Mouse (Mus musculus) spleen, postnatal 36 days (tissue): ENCODE results near the gene Tshr.
"Not testable (repeated sequence)": the region's sequence is repeated elsewhere in the genome, so short reads cannot be mapped to it uniquely, and the experiment has no call there.

ENCODE experiments used
- DNase-seq, 2 experiments: peaks; one replicate each; pipeline ENCODE4 v3.0.0; 2022; ENCODE audit warnings: low spot score in 2 of 2, mixed read lengths in 1 of 2

The Tshr gene

GRCm38 (mm10) chr12:91384281-91385017 lies at the start of gene Tshr, which contains the start of gene Cep128:
TSS of gene Tshr (plus strand) at chr12:91384563.
TSS of gene Cep128 (minus strand) at chr12:91384409.
- DNase-seq = peak; percentile 94 to 95

DNA sequence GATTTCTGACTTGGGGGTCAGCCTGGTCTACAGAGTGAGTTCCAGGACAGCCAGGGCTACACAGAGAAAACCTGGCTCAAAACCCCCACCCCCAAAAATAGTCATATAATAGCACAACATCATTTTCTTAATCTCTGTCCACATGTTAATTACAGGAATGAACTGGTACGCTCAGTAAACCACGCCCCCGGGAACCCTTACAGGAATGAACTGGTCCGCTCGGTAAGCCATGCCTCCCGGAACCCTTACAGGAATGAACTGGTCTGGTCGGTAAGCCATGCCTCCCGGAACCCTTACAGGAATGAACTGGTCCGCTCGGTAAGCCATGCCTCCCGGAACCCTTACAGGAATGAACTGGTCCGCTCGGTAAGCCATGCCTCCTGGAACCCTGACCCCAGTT lies 45.7 kb upstream of the Tshr start:
- not testable (repeated sequence) for DNase-seq

DNA sequence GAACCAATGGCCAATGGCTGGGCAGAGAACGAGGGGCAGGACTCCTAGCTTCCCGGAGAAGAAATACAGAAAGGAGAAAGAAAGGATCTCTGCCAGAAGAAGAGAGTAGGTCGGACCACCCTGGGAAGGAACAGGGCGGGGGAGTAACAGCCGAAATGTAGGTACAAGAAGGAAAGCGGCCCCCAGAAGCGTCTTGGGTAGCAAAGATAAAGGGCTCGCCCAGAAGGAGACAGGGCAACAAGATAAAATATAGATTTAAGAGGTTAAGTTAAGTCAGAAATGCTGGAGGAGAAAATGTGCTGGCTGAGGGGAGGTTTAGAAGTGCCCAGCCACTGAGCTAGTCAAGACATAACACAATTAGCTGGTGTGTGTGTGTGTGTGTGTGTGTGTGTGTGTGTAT lies 30.6 kb upstream of the Tshr start:
- DNase-seq = no peak

DNA sequence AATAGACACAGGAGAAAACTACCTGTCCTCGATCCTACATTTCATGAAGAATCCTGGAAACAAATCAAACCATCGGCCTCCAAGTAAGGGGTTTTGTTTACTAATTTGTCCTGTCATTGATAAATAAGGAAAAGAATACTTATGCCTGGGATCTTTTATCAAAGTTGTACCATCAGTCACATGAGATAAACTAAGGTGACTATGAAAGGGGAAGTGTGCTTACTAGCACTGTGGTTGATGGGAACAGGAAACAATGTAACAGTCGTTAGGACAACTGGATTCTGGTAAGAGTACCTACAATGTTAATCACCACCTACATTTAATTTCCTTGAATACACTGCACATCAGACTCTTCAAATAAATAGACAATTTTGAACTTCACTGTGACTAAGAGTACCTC lies 15.2 kb upstream of the Tshr start:
- no peak for DNase-seq

- peak in 1 of 2 experiments; percentile 15 for DNase-seq
Observed at GRCm38 (mm10) chr12:91383516-91384264, 673 bp upstream of the Tshr start.

DNA sequence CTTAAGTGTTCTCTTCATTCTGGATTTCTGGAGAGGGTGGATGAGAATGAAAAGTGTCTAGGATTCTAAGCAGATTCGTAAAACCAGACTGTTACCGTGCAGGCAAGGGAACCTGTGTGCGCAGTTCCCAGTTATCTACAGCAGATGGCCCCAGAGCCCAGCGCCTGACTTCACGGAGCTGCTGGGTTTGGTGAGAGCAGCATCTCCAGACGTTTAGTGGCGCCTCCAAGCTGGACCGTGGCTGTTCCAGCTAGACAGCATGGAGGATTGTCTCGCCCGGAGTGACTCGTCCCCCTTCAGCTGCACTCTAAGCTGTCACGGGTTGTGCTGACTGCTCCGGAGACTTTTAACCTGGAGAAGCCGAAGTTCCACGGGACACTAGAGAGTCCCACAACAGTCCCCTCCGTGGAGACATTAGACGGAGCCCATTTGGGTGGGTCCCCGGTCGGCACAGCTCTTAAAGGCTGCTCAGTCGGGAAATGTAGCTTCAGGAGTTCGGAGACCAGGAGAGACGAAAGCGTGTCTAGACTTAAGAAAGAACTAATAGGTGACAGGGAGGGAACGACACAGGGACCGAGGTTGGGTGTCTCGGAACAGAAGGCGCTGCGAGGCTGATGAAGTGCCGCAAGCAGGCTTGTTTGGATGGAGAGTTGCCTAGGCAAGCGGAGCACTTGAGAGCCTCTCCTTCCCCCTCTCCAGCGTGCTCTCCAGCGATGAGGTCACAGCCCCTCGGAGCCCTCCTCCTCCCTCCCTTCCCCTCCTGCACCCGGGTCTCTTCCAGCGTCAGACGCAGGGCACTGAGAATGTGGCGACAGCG lies 16.1 kb downstream of the Tshr start:
- DNase-seq = no peak

- DNase-seq = no peak
Observed at GRCm38 (mm10) chr12:91401049-91401352, 16.6 kb downstream of the Tshr start.

GRCm38 (mm10) chr12:91410306-91410705 lies 25.9 kb downstream of the Tshr start:
- no peak for DNase-seq

DNA sequence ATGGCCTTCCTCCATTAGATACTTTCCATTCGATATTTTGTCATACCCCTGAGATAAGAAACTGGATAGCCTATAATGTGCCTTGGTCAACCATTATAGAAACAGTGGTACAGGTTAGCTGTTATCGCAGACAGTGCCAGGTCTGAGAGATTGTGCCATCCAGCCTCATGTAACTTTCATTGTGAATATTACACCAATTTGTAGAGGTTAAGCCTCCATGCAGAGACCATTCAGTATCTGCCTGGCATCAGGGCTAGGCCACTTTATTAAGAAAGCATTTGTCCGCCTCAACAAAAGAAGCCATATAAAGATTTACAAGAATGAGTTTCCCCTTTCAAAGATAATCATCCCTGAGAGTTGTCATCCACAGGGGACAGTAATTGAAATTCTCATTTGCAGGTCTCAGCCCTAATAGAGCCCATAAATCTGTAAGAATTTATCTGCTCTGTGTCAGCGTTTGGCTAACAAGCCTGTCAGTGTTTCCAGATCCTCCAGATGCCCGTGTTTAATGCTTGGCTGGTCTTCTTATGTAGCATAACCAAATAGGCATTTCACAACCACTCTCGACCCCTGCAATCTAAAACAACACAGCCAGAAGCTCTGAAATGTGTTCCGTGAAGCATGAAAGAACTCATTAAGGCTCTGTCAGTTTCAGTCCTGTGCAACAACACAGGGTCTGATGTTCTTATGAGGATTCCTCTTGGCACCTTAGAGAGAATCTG lies 28.3 kb downstream of the Tshr start:
- DNase-seq = no peak

DNA sequence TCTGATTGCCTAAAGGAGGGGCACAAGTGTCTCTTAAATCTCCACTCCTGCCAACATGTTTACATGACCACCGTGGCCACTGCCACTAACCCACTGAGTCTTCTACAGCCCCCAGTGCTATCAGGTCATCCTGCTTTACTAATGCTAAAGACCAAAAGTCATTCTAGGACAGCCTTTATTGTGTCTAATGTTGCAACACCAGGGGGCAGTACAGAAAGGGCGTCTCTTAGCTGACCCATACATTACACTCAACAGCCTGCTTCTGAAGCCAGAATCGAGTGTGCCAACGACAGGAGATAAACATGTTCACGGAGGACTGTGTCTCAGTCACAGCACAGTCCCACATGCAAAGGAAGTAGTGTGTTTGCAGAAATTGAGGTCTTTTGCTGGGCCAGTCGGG lies 30.7 kb downstream of the Tshr start:
- no peak for DNase-seq

DNA sequence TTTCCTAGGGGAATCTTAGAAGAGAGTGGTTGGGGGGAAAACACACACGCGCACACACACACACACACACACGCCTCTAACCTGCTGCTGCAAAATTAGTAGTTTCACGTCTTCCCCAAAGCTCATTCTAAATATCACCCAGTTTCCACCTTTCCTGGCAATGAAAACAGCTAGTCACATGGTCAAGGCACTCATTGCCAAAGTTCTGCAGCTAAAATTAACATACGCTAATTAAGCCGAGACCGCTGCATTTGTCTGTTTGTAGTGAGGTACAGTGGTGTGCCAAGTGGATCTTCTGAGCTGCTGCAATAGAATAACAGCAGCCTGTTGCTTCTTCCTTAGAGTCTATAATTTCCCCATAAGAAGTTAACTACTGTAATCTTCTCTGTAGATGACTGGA lies 32.5 kb downstream of the Tshr start:
- no peak for DNase-seq

- DNase-seq = peak; percentile 24 to 35
Observed at GRCm38 (mm10) chr12:91418791-91419190, 34.4 kb downstream of the Tshr start.

- DNase-seq = no peak
Observed at GRCm38 (mm10) chr12:91421272-91421671, 36.9 kb downstream of the Tshr start.

GRCm38 (mm10) chr12:91423125-91423820 lies 38.9 kb downstream of the Tshr start:
- peak in 1 of 2 experiments; percentile 16 for DNase-seq

- DNase-seq = no peak
Observed at GRCm38 (mm10) chr12:91426499-91426898, 42.1 kb downstream of the Tshr start.

DNA sequence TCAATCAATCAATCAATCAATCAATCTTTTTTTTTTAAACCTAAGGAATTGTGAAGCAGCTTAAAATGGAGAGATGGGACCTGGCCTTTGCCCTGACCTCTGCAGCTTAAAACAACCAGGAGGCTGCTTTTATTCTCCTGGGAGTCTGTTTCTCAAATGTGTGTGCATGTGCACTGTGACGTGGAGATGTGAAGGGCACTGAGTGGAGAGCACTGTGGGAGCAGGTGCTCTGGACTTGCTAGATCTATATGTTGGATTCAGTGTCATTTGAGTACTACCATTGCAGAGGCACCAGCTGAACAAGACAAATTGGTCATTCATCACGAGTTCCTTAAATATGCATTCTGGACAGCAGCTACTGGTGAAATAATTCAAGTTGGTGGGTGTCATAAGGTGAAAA lies 42.8 kb downstream of the Tshr start:
- DNase-seq = no peak

DNA sequence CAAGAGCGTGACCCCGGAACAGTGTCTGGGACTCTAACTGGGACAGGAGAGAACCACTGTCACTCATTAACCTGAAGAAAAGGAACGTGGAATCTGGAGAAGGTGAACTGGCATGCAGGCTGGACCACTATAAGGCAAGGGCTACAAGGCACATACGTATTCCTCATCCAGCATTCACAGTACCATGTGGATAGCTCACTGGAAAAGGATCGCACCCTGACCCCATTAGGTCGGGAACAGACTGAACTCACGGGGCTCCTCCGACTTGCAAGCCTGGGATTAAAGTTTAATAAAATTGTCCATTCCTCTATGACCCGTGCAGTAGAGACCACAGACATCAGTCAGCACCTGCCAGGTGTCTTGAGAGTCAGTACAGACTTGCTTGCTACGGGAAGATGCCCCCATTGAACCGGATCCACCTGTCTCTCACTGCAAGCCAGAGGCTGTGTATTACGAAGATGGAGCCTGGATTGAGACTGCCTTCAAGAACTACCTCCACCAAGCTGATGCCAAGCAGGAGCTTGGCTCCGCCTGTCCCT lies 97.9 kb downstream of the Tshr start:
- no peak for DNase-seq

DNA sequence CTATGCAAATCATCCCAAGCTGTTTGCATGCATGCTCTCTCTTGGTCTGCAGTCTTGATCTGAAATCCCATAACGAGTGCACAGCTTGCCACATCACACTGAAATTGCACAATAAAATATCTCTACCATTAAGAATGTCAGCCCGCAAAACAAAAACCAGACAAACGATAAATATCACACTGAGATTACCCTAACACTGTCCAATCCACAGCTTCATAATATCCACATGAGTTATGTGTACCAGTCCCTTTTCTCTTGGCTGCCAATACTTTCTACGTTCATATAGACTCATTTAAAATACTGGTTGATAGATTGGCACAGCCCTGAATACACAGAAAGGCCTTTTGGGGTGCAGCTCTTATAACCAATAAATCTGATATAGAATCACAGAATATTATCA lies 102.0 kb downstream of the Tshr start:
- no peak for DNase-seq

DNA sequence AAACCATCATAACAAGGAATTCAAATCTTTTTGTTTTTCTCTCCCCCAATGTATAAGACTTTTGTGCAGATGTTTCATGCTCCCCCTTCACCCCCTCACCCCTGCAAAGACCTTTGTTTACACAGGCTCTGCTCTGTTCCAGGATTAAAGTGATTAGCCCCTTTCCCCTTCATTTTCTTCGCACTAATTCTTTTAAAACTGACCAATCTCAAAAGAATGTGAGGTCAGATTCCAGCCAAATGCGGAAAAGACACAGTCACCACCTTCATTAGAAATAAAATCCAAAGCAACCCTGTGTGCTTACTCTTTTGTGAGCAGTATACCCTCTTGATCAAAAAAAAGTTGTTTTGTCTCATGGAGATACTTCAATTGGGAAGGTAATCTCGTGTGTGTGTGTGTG lies 104.0 kb downstream of the Tshr start:
- DNase-seq = no peak

GRCm38 (mm10) chr12:91495497-91496225 lies 111.3 kb downstream of the Tshr start:
- DNase-seq = no peak
